Mouse (Mus musculus) midbrain, postnatal 0 days (tissue): Measurements from ENCODE around the gene Sh3gl3. TPM values are rescaled to one million over a fixed set of nuclear protein-coding genes. Genes with fewer than 3 reads are reported as not detected.
A peak's percentile ranks its signal among the peaks of the same experiment; 100 is the strongest.

ENCODE experiments used
- ATAC-seq: fragments of 200-750 bp; cut with Nextera tagmentation; 2 replicates; pipeline ENCODE4 v1.8.0; 2017; ENCODE audit warnings: moderate number of reproducible peaks, mild to moderate bottlenecking, moderate TSS enrichment, moderate library complexity; ENCODE audit not compliant: low FRiP score
- DNase-seq: peaks from one replicate; pipeline ENCODE4 v3.0.0-alpha.2; 2015; ENCODE audit warnings: low spot score
- H3K27ac ChIP-seq: fragments of 300-500 bp; sonication (generic); 2 replicates; pipeline ENCODE4 v1.5.1; 2014; ENCODE audit warnings: low read depth, mild to moderate bottlenecking, low read length, mixed read lengths
- H3K27me3 ChIP-seq: fragments of 300-500 bp; sonication (generic); 2 replicates; pipeline ENCODE4 v1.6.1; 2014; ENCODE audit warnings: low read length, control low read depth, mixed read lengths; ENCODE audit not compliant: insufficient read depth
- H3K36me3 ChIP-seq: fragments of 300-500 bp; sonication (generic); 2 replicates; pipeline ENCODE4 v1.6.1; 2014; ENCODE audit warnings: low read length, control low read depth, mixed read lengths; ENCODE audit not compliant: insufficient read depth
- H3K4me1 ChIP-seq: fragments of 300-500 bp; sonication (generic); 2 replicates; pipeline ENCODE4 v1.6.1; 2014; ENCODE audit warnings: mild to moderate bottlenecking, control low read depth, antibody characterized with exemption, low read length, mixed read lengths; ENCODE audit not compliant: insufficient read depth
- H3K4me2 ChIP-seq: fragments of 300-500 bp; sonication (generic); 2 replicates; pipeline ENCODE4 v1.6.1; 2014; ENCODE audit warnings: low read depth, mild to moderate bottlenecking, low read length, mixed read lengths; ENCODE audit not compliant: poor library complexity, severe bottlenecking
- H3K4me3 ChIP-seq: fragments of 300-500 bp; sonication (generic); 2 replicates; pipeline ENCODE4 v1.5.1; 2014; ENCODE audit warnings: low read depth, mild to moderate bottlenecking, low read length, moderate library complexity
- H3K9ac ChIP-seq: fragments of 300-500 bp; sonication (generic); replicated peaks from 2 replicates; pipeline ENCODE4 v1.6.1; 2014; ENCODE audit warnings: mild to moderate bottlenecking, low read length, moderate library complexity, mixed read lengths; ENCODE audit not compliant: poor library complexity, severe bottlenecking
- H3K9me3 ChIP-seq: fragments of 300-500 bp; sonication (generic); 2 replicates; pipeline ENCODE4 v1.6.1; 2016; ENCODE audit warnings: low read length, control low read depth
- CTCF ChIP-seq: IDR thresholded peaks from 2 replicates; pipeline ENCODE4 v1.5.1; 2016; ENCODE audit warnings: antibody characterized with exemption, mild to moderate bottlenecking
- WGBS: fragments of 180-500 bp; shearing (Covaris S2); extraction: QIAGEN DNeasy Blood & Tissue Kit; methylation state at CpG from one replicate; pipeline ENCODE4 v1.1.7; 2014; 5-methylcytosine and 5-hydroxymethylcytosine counted together
- polyA plus RNA-seq: library from polyadenylated mRNA; unstranded; fragments of >200 nt; fragmentation: Nextera tagmentation; extraction: Ambion mirVana; gene quantifications from 2 replicates; pipeline ENCODE4 v1.2.1, GENCODE M21; 2015
- total RNA-seq: library from RNA; depleted of rRNA; stranded (reverse); fragments of >200 nt; gene quantifications from 2 replicates; pipeline ENCODE4 v1.2.3, GENCODE M21; 2014; rRNA removed

Gene Sh3gl3
- total and polyA plus RNA-seq, 2 experiments from 2014 or later = 58.6 to 108 TPM

DNA sequence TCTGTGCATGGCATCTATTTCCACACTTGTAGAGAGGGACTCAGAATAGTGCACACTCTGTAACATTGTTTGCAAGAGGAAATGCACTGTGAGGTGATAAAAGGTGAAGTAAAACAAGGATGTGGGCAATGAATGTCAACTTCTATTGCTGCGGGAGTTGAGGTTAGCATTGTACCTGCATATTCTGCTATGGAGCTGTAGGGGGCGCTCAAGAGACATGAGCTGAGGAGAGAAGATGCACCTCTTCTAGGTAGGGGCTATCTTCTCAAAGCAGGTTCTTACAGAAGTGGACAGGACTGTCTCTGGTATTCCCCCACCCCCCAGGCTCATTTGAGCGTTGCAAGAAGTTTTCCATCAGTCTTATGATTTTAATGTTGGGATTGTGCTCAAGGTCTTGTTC, 165.6 kb downstream of the Sh3gl3 start:
- ATAC-seq = no peak
- no peak overlapping the region for H3K4me2 ChIP-seq
- H3K27ac ChIP-seq = no peak overlapping the region
- H3K4me1 ChIP-seq = no peaks in the 10 kb centered on the region
- WGBS = 55% methylated on average over 3 of the region's 3 CpGs
- H3K27me3 ChIP-seq = peaks cover 27% of the 10 kb centered on the region
- H3K36me3 ChIP-seq = no peaks in the 10 kb centered on the region
- TF ChIP-seq CTCF = peak; percentile 66
- no peak for DNase-seq
- no peak overlapping the region for H3K4me3 ChIP-seq
- H3K9ac ChIP-seq = no peak overlapping the region
- H3K9me3 ChIP-seq = no peaks in the 10 kb centered on the region

DNA sequence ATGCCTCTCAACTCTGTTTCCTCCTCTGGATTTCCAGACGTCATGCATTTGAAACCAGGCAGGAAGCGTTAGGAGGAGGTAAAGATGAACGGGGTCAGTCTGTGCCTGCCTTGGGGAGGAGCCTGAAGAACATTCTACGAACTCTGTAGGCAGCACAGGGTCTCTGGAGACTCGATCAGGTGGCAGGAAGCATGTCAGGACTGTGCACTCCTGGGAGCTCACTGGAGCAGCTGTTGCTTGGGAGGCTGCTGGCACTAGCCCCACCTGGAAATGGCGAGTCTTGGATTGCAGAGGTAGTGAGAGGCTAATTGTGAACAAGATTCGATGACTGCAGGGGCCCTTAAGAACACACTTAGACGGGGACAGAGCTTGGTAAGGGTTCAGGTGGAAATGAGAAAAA, 167.8 kb downstream of the Sh3gl3 start:
- ATAC-seq = no peak
- Histone ChIP-seq H3K9ac (no peak overlapping the region), H3K4me1 (no peaks in the 10 kb centered on the region), H3K36me3 (no peaks in the 10 kb centered on the region), H3K9me3 (no peaks in the 10 kb centered on the region), H3K4me2 (no peak overlapping the region), H3K4me3 (no peak overlapping the region), H3K27ac (no peak overlapping the region), H3K27me3 (peaks cover 10% of the 10 kb centered on the region)
- 49% methylated on average over 8 of the region's 8 CpGs for WGBS
- DNase-seq = no peak
- no peak for TF ChIP-seq CTCF

DNA sequence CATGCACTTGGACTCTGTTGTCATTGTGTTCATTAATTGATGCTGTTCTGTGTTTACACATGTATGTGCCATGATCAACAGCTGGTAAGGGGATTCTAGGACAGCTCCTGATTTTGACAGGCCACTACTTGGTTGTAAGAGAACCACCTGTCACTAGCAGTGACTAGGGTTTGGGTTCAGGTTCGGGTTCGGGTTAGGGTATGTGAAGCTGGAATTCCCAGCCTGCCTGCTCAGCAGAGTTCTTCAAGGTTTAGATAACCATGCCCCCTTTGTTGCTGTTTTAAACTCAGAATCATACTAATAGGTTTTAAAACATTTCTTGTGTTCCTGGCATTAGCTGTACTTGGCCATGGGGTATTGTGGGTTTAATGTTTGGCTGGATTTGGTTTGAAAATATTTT, 173.1 kb downstream of the Sh3gl3 start:
- no peak for TF ChIP-seq CTCF
- no peak for ATAC-seq

DNA sequence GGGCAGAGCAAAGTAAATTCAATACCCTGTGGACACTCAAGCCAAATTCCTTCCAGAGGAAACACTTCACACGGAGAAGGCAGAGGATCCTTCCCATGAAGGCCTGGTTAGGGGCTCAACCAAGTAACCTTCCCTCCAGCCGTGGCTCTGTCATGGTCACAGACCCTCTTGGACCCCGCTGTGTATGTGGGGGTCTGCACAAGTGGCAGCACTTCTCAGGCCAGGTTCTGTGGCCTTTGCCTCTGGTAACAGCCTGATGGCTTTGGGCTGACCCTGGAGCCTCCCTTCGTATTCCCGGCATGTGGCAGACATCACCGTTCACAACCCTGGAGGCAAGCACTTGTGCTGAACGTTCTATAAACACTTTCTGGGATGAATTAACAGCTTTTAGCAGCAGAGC, 176.2 kb downstream of the Sh3gl3 start:
- no peaks in the 10 kb centered on the region for H3K27me3 ChIP-seq
- H3K36me3 ChIP-seq = no peaks in the 10 kb centered on the region
- DNase-seq = no peak
- 86% methylated on average over 7 of the region's 7 CpGs for WGBS
- no peak for TF ChIP-seq CTCF
- no peak overlapping the region for H3K4me2 ChIP-seq
- ATAC-seq = no peak
- no peak overlapping the region for H3K27ac ChIP-seq
- no peaks in the 10 kb centered on the region for H3K4me1 ChIP-seq
- H3K4me3 ChIP-seq = no peak overlapping the region
- H3K9ac ChIP-seq = no peak overlapping the region
- no peaks in the 10 kb centered on the region for H3K9me3 ChIP-seq

More for the DNA sequence above, 173.1 kb downstream of the Sh3gl3 start:
- H3K27me3 ChIP-seq = no peaks in the 10 kb centered on the region
- no peak for DNase-seq
- H3K36me3 ChIP-seq = no peaks in the 10 kb centered on the region
- no peaks in the 10 kb centered on the region for H3K4me1 ChIP-seq
- no peak overlapping the region for H3K9ac ChIP-seq
- WGBS = 85% methylated on average over 2 of the region's 2 CpGs
- H3K4me3 ChIP-seq = no peak overlapping the region
- no peak overlapping the region for H3K27ac ChIP-seq
- H3K9me3 ChIP-seq = no peaks in the 10 kb centered on the region
- H3K4me2 ChIP-seq = no peak overlapping the region

DNA sequence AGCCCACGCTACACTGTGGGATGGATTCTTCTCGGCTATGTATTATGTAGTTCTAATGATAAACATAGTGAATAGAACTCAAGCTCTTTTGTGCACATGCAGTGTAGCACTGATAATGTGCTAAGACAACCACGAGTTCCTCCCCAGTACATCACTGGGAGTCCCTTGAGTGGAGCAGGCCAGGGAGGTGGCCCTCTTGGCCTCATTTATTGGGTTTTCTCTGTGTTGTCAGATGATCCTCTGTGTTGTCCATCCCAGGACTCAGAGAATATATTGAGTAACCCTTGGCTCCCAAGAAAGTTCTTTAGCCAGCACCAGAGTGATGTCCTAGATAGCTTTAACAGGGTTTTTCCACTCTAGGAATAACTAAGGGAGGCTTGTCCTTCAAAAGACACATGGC, 176.8 kb downstream of the Sh3gl3 start:
- Histone ChIP-seq H3K9me3 (no peaks in the 10 kb centered on the region), H3K27ac (no peak overlapping the region), H3K4me3 (no peak overlapping the region), H3K4me2 (no peak overlapping the region), H3K27me3 (no peaks in the 10 kb centered on the region), H3K4me1 (no peaks in the 10 kb centered on the region), H3K36me3 (no peaks in the 10 kb centered on the region), H3K9ac (no peak overlapping the region)
- TF ChIP-seq CTCF = no peak
- DNase-seq (no peak), ATAC-seq (no peak)
- WGBS = 75% methylated on average over 3 of the region's 3 CpGs

Other genes starting within 250 kb of the Sh3gl3 start
- 136 and 180 TPM in 2 replicates for gene Hdgfl3, start 239.4 kb upstream of the Sh3gl3 start, total RNA-seq
- gene Hdgfl3, start 239.4 kb upstream of the Sh3gl3 start, polyA plus RNA-seq = 58.0 and 68.1 TPM in 2 replicates
- gene Bnc1, start 181.5 kb upstream of the Sh3gl3 start, total RNA-seq = 0.22 and 0.47 TPM in 2 replicates
- 0.02 TPM in 1 of 2 replicates, not detected in the other for gene Bnc1, start 181.5 kb upstream of the Sh3gl3 start, polyA plus RNA-seq
- 4.2 and 4.3 TPM in 2 replicates for gene Adamtsl3, start 161.9 kb downstream of the Sh3gl3 start, total RNA-seq
- 0.91 and 1.2 TPM in 2 replicates for gene Adamtsl3, start 161.9 kb downstream of the Sh3gl3 start, polyA plus RNA-seq